Mouse (Mus musculus): Measurements from ENCODE around the gene Hnrnpm.

DNA sequence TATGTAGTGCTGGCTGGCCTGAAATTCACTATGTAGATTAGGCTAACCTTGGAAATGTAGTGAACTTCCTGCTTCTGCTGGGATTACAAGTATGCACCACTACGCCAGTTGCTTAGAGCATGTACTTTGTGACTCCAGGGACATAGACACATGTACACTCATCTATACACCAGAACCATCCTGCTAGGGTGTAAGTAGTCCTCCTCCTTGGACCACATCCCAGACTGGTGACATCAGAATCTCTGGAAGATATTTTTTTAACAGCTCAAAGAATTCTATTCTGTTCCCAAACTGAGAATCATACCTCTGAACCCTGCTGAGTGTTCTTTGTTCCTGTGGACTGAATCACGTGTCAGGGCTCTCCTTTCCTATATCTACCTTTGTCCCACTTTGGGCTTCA, 49.6 kb downstream of the Hnrnpm start:
- TF ChIP-seq MYOG (IDR thresholded peaks at IDR 0.05; ENCODE audit: control insufficient read depth in 1 of 3, insufficient read depth in 1 of 3, insufficient read length in 2 of 3, low read depth in 2 of 3) (no peak), POLR2A (IDR thresholded peaks at IDR 0.05; ENCODE audit: insufficient read length, low read depth) (no peak), USF1 (IDR thresholded peaks at IDR 0.05; ENCODE audit: low read depth) (no peak), E2F4 (IDR thresholded peaks at IDR 0.05; ENCODE audit: insufficient read depth) (no peak), POLR2AphosphoS2 (IDR thresholded peaks at IDR 0.05; ENCODE audit: insufficient read length, low read depth) (no peak), CEBPB (IDR thresholded peaks at IDR 0.05; ENCODE audit: insufficient read depth, poor library complexity, severe bottlenecking) (no peak), MAX (IDR thresholded peaks at IDR 0.05; ENCODE audit: low read depth) (no peak), TCF12 (IDR thresholded peaks at IDR 0.05; ENCODE audit: insufficient read depth, poor library complexity, severe bottlenecking) (no peak), REST (IDR thresholded peaks at IDR 0.05; ENCODE audit: insufficient read depth, insufficient read length) (no peak), SRF (IDR thresholded peaks at IDR 0.05; ENCODE audit: control insufficient read depth, insufficient read length, low read depth) (no peak)
